Mouse (Mus musculus): ENCODE data around the gene Ddr1.

Ddr1 gene

DNA sequence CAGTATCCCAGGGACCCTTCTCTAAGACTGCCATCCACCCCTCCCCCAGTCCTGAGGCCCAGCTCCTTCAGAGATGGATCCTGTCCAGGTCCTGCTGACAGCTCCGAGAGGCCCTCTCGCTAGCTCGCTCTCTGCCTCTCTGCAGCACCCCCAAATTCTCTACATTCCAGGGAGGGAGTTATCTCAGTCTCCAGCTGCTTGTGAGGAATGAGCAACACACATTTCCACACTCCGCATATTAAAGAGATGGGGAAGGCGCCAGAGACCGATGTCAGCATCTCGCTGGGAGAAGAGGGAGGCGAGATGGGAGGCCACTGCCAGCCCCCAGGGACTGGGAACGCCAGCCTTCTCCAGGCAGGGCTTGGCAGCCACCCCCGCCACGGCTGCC, 15.9 kb upstream of the Ddr1 start:
- no peak for DNase-seq (ENCODE audit: low spot score)

- no peak for DNase-seq (ENCODE audit: low spot score)
These were observed 15.4 kb upstream of the Ddr1 start for GRCm38 (mm10) chr17:35719616-35720339.

GRCm38 (mm10) chr17:35717080-35717479, 12.7 kb upstream of the Ddr1 start:
- no peak for DNase-seq (ENCODE audit: low spot score)

DNA sequence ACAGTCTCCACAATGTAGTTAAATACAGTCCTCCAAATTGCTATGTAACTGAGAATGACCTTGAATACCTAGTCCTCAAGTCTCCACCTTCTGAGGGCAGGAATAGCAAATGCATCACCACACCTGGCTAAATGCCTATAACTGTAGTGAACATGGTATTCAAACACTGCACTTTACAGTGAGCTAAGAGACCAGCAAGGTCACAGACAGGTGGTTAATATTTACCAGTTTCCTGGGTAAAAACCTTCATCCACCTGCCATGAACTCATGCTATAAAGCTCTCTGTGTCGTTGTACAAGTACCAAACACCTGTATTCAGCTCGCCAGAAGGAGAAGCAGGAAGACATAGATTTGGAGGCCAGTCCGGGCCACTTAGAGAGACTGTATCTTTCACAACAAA, 11.7 kb upstream of the Ddr1 start:
- no peak for DNase-seq (ENCODE audit: low spot score)

GRCm38 (mm10) chr17:35710705-35711347, 6.4 kb upstream of the Ddr1 start:
- no peak for DNase-seq (ENCODE audit: low spot score)

GRCm38 (mm10) chr17:35708611-35709010, 4.2 kb upstream of the Ddr1 start:
- DNase-seq (ENCODE audit: low spot score) = no peak

- no peak for DNase-seq (ENCODE audit: low spot score)
These were observed 3.5 kb upstream of the Ddr1 start for GRCm38 (mm10) chr17:35707929-35708328.

GRCm38 (mm10) chr17:35705836-35706235, 1.4 kb upstream of the Ddr1 start:
- DNase-seq (ENCODE audit: low spot score) = no peak

DNA sequence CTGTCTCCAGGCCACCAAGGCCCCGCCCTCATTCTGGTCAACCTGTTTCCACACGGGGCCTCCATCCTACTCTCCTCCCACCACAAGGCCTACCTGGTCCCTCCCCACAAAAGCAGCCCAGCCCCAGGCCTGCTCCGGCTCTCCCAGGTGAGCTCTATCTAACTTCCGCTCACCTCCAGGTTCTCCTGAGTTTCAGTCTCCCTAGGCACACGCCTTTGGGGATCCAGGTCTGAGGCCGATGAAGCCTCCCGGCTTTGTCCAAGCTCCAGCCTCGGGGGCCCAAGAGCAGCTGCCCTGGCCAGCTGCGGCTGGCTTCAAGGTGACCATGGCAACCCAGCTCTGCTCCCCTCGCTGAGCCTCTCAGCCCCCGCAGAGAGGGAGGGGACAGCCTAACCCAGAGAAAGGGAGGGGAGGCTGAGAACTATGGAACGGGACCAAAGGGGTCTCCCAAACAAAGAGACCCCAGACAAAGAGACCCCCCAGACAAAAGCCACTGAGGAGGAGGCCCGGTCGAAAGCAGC, 610 bp downstream of the Ddr1 start:
- DNase-seq (ENCODE audit: low spot score) = no peak

- no peak for DNase-seq (ENCODE audit: low spot score)
These were observed 1.4 kb downstream of the Ddr1 start for GRCm38 (mm10) chr17:35703065-35703464.

- no peak for DNase-seq (ENCODE audit: low spot score)
These were observed 1.8 kb downstream of the Ddr1 start for GRCm38 (mm10) chr17:35702605-35703004.

DNA sequence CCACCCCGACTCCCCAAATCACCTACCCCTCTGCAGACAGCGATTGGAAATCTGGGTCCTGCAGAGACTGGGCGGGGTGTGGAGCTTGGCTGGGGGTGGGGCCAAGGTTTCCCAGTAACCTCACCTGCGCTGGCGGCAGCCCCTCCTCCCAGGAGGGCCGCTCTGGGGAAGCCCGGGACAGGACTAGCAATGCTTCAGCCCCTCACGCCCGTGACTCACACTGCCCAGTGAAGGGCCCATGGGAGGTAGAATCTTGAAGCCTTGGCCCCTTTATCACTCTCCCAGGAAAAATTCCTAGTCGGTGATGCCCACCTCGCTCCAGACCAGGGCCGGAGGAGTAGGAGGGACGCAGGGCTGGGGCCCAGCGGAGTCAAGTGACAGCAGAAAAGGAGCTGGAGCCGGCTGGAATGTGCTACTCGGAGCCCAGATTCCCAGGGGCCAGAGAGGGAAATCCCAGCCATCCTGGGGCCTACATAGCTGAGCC, 2.4 kb downstream of the Ddr1 start:
- DNase-seq (ENCODE audit: low spot score) = no peak

GRCm38 (mm10) chr17:35701203-35701977, 3.0 kb downstream of the Ddr1 start:
- no peak for DNase-seq (ENCODE audit: low spot score)

GRCm38 (mm10) chr17:35700371-35700961, 4.0 kb downstream of the Ddr1 start:
- peak; percentile 82 for DNase-seq (ENCODE audit: low spot score)

DNA sequence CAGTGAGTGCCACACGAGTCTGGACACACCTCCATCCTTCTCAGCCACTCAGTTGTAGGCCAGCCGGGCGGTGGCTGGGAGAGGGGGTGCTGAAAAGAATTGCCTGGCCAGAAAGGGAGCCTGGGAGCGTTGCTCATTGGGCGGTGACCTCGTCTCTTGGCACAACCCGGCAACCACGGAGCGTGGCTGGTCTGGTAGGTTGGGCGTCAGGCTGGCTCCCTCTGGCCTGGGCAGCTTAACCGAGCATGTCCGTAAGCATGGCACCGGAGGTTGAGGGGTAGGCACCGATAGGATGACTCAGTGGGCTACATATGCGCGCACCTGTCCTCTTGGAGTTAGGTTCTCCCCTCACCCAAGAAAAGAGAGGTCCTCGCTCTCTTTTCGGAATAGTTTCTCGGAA, 4.5 kb downstream of the Ddr1 start:
- DNase-seq (ENCODE audit: low spot score) = peak; percentile 78

GRCm38 (mm10) chr17:35698501-35698883, 5.9 kb downstream of the Ddr1 start:
- no peak for DNase-seq (ENCODE audit: low spot score)

DNA sequence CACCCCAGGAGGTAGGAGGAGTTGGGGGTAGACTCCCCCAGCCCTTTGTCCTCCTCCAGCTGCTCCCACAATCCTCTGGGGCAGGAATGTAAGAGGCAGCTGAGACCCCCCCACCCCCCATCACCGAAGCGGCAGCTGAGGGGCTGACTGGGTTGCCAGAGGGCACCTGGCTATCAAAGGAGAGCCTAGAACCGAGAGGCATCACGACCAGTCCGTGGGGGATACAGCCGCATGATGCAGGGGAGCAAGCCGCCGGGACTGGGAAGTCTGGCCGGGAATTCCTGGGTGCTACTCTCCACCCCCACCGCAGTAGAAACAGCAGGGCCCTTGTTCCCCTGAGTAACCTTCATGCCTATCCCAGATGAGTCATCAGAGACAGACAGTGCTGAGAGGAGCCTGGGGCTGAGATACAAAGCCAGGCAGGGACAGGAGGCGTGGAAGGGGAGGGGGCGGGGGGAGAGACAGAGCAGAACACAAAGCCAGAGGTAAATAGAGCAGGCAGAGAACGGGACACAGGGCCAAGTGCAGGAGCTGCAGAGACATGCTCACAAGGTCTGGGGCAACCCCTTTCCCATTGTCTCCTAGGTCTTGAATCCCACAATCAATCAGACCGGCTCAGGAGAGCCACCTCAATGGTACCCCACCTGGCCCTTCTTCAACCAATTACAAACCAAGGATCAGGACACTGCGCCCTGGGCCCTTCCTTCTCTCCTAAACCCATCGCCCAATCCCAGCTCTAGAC, 6.5 kb downstream of the Ddr1 start:
- peak; percentile 70 for DNase-seq (ENCODE audit: low spot score)

- DNase-seq (ENCODE audit: low spot score) = no peak
These were observed 7.0 kb downstream of the Ddr1 start for GRCm38 (mm10) chr17:35697429-35697758.

DNA sequence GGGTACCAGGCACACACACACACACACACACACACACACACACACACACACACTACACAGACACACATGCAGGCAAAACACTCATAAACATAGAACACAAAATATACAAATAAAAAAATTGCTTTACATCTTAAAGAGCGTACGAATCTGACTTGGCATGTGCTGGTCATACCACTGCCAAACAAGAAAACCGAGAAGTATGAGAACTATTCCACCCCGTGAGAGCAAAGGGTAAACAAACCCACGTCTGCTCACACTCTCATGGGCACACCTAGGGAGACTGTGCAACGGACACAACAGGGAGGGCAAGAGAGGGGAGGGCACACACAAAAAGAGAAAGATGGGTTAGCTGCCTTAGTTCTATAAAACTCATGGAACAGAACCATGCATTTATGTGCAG, 7.7 kb downstream of the Ddr1 start:
- DNase-seq (ENCODE audit: low spot score) = no peak

GRCm38 (mm10) chr17:35695289-35695688, 9.1 kb downstream of the Ddr1 start:
- DNase-seq (ENCODE audit: low spot score) = no peak

DNA sequence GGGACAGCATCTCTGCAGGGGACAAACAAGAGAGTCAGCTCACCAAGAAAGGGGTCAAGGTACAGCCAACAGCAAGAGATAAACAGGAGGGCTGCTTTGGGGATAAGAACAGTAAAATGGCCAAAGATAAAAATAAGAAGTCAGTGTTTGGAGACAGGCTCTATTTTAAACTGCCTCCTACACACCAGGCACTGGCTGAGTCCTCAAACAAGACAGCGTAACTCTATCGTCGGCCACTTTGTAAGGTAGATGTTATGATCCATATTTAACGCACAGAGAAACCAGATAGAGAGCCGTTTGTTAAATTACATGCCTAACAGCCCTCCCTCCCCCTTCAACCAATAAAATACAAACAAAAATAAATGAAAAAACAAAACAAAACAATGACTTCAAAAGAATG, 10.5 kb downstream of the Ddr1 start:
- DNase-seq (ENCODE audit: low spot score) = no peak

DNA sequence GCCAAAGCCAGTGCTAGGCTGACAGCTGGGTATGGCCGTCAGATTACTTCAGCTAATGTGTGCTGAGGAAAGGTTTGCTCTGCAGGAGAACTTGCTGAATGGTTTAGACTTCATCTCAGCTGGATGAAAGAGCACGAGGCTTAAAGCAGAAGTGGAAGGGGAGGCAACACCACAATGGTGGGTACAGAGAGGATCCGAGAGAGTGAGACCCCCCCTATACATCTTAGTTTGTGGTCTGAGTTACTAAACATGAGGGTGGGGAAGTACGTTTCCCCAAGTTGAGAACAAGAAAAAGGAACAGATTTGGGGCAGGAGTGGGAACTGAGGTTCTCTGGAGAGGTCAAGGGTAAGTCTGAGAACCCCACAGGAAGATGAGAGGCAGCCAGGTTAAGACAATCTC, 12.1 kb downstream of the Ddr1 start:
- no peak for DNase-seq (ENCODE audit: low spot score)

All from ovary, adult 18-20 months (tissue).